Mouse (Mus musculus): ENCODE data around the gene Casc4. TPM values are rescaled to one million over a fixed set of nuclear protein-coding genes. Genes with fewer than 3 reads are reported as not detected.
A peak's percentile ranks its signal among the peaks of the same experiment; 100 is the strongest.

Casc4 gene
- polyA plus RNA-seq, 1 experiment from 2014 or later: 9.2 TPM

DNA sequence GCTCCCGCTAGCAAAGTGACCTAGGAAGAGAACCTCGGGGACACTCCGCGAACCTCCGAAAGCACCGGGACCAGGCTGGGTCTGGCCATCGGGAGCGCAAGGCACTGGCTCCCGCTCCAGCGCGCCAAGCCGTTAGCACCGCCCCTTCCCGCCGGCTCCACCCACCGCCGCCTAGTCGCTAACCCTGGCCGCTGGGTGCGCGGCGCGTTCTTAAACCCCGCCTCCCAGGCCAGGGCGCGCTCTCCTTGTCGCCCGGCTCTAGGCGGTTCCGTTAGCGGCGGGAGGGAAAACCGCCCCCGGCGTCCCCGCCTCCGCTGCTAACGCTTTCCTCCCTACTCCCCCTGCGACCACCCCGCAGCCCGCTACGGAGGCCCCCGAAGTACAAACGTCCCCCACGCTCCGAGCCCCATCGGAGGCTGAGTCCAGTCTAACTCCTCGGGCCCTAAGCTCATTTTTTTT lies 89.0 kb downstream of the Casc4 start, which contains the start of the genes Ctdspl2 and Mageb3:
TSS of gene Ctdspl2 (plus strand) at position 237 of the 459 bp plus-strand sequence.
TSS of gene Mageb3 (minus strand) at position 328 of the 459 bp plus-strand sequence.
- Histone ChIP-seq H3K4me3 (ENCODE audit: low read length) (peak within 1 kb of the TSS; percentile 75), H3K27ac (ENCODE audit: low read length) (peak within 1 kb of the TSS; percentile 95), H3K4me2 (ENCODE audit: low read depth, low read length) (peak within 1 kb of the TSS; percentile 84), H3K36me3 (ENCODE audit: control insufficient read depth, insufficient read depth) (0 out of 2 replicates have a peak, but pooled peaks cover 2% of the 10 kb centered on the region), H3K9me3 (replicated peaks; ENCODE audit: control insufficient read depth, low read length) (no peaks in the 10 kb centered on the region), H3K27me3 (ENCODE audit: control insufficient read depth, insufficient read depth, low read length) (no peaks in the 10 kb centered on the region), H3K4me1 (ENCODE audit: control insufficient read depth, insufficient read depth, low read length) (peaks cover 23% of the 10 kb centered on the region), H3K9ac (ENCODE audit: low read length) (peak within 1 kb of the TSS; percentile 92)
- WGBS: under 1% methylated on average over 46 of the region's 48 CpGs
- ATAC-seq (replicated peaks; ENCODE audit: extremely low read depth, insufficient read depth, low FRiP score): peak; percentile 97

DNA sequence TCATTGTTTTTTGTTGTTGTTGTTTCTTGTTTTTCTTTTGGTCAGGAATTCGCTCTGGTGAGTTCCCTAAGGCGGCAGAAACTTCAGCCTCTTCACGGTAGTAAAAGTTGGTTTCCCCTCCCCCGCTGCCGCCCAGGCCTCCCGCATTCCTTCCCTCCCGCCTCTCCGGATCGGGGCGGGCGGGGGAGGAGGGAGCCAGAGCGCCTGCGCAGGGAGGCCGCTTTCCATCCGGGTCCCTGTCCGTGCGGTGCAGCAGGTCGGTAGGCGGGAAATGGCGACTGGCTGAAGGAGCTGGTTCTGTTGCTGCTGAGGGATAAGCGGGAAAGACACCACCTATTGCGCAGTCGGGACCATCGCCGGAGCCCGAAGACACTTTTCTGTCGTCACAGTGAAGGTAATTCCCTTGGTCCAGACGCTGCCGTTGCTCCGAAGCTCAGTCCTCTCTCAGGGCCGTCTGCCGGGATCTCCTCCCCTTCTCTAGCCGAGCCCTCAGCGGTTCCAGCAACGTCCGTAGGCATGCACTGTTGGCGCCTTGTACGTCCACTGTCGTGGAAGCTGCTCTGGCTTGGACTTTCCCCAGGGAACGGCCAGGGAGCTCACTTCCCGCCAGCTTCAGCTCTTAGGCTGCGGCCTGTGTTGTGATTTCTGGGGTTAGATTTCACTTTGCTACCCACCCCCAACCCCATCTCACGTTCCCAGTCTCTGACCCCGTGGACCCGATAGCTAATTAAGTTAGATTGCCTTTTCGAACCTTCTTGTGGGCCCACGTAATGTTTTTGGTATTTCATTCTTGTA lies 89.7 kb downstream of the Casc4 start:
- Histone ChIP-seq H3K9me3 (replicated peaks; ENCODE audit: control insufficient read depth, low read length) (no peaks in the 10 kb centered on the region), H3K4me3 (ENCODE audit: low read length) (peak overlapping the region; percentile 75), H3K9ac (ENCODE audit: low read length) (peak overlapping the region; percentile 92), H3K27ac (ENCODE audit: low read length) (peak overlapping the region; percentile 95), H3K36me3 (ENCODE audit: control insufficient read depth, insufficient read depth) (0 out of 2 replicates have a peak, but pooled peaks cover 2% of the 10 kb centered on the region), H3K4me2 (ENCODE audit: low read depth, low read length) (peak overlapping the region; percentile 84), H3K27me3 (ENCODE audit: control insufficient read depth, insufficient read depth, low read length) (no peaks in the 10 kb centered on the region), H3K4me1 (ENCODE audit: control insufficient read depth, insufficient read depth, low read length) (peaks cover 23% of the 10 kb centered on the region)
- WGBS: 0% methylated on average over 47 of the region's 47 CpGs
- ATAC-seq (replicated peaks; ENCODE audit: extremely low read depth, insufficient read depth, low FRiP score): peak; percentile 95

DNA sequence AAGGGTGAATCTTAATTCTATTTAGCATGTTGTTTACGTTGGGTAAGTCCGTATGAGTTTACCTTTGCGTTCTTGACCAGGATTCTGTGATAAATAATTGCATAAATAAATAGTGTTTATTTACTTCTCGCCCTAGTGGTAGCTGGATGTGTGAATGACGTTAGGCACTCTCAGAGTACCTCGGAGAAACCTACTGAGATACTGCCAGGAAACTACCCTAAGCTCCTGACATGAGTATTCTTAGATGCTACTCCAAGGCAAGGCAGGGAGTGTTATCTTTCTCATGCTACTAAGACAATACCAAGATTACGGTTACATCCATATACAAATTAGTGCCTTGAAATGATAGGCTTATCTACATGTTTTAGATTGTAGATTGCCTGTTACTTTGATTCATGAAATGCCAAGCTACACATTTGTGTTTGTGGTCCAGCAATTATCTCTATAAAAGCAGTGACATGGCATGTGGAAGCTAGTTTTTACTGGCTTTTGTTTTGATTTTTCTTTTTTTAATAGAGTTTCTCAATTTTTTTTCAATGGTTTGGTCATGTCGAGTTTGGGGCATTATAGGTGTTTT lies 90.5 kb downstream of the Casc4 start:
- Histone ChIP-seq H3K9ac (ENCODE audit: low read length) (peak overlapping the region; percentile 92), H3K9me3 (replicated peaks; ENCODE audit: control insufficient read depth, low read length) (no peaks in the 10 kb centered on the region), H3K36me3 (ENCODE audit: control insufficient read depth, insufficient read depth) (0 out of 2 replicates have a peak, but pooled peaks cover 4% of the 10 kb centered on the region), H3K4me3 (ENCODE audit: low read length) (peak overlapping the region; percentile 75), H3K4me2 (ENCODE audit: low read depth, low read length) (peak overlapping the region; percentile 84), H3K27me3 (ENCODE audit: control insufficient read depth, insufficient read depth, low read length) (no peaks in the 10 kb centered on the region), H3K27ac (ENCODE audit: low read length) (peak overlapping the region; percentile 95), H3K4me1 (ENCODE audit: control insufficient read depth, insufficient read depth, low read length) (peaks cover 23% of the 10 kb centered on the region)
- ATAC-seq (replicated peaks; ENCODE audit: extremely low read depth, insufficient read depth, low FRiP score): no peak
- WGBS: 5% methylated on average over 8 of the region's 8 CpGs

Other genes with a start within 250 kb of the Casc4 start
- gene Frmd5, start 59.9 kb upstream of the Casc4 start, polyA plus RNA-seq (2015; fragmentation: Nextera tagmentation; extraction: Ambion mirVana): 54.7 and 68.3 TPM in 2 replicates
- 34.3 and 34.6 TPM in 2 replicates for gene Ctdspl2, start 89.0 kb downstream of the Casc4 start, polyA plus RNA-seq (2015; fragmentation: Nextera tagmentation; extraction: Ambion mirVana)
- 0.08 and 0.14 TPM in 2 replicates for gene Mageb3, start 89.1 kb downstream of the Casc4 start, polyA plus RNA-seq (2015; fragmentation: Nextera tagmentation; extraction: Ambion mirVana)
- gene Eif3j1, start 161.6 kb downstream of the Casc4 start, polyA plus RNA-seq (2015; fragmentation: Nextera tagmentation; extraction: Ambion mirVana): 9.8 and 10.6 TPM in 2 replicates